Comparison of ENCODE assay signal across 27 mouse cellular contexts in genomic region chr14:104649980-104650379, GRCm38 (mm10).
"Had no signal": no experiment of that assay in that cellular context is flagged by ENCODE, and none has a peak within 500 bp of the region (broad histone marks: within the 10 kb centered on the region; RNA-seq: fewer than 3 reads in every experiment).

No protein-coding gene starts in this region.

- H3K27me3 ChIP-seq: heart, embryonic 13.5 days; heart, embryonic 15.5 days; hindbrain, embryonic 13.5 days; hindbrain, embryonic 15.5 days; kidney, embryonic 15.5 days; limb, embryonic 13.5 days; limb, embryonic 15.5 days; liver, embryonic 12.5 days had no signal

- H3K36me3 ChIP-seq: heart, embryonic 13.5 days; heart, embryonic 15.5 days; hindbrain, embryonic 13.5 days; hindbrain, embryonic 15.5 days; kidney, embryonic 15.5 days; limb, embryonic 13.5 days; limb, embryonic 15.5 days; liver, embryonic 12.5 days had no signal

- H3K4me3 ChIP-seq: heart, adult 2 months; heart, embryonic 13.5 days; heart, embryonic 15.5 days; hindbrain, embryonic 13.5 days; hindbrain, embryonic 15.5 days; kidney, embryonic 15.5 days; limb, embryonic 13.5 days; limb, embryonic 15.5 days; liver, embryonic 12.5 days had no signal

- ATAC-seq: hindbrain, postnatal 0 days; intestine, embryonic 16.5 days; liver, embryonic 12.5 days had no signal

- H3K27ac ChIP-seq: heart, adult 2 months; heart, embryonic 13.5 days; heart, embryonic 15.5 days; hindbrain, embryonic 13.5 days; hindbrain, embryonic 15.5 days; hindbrain, postnatal 0 days; kidney, embryonic 15.5 days; kidney, postnatal 0 days; limb, embryonic 13.5 days; limb, embryonic 15.5 days; liver, embryonic 12.5 days; liver, embryonic 14.5 days had no signal

- H3K4me2 ChIP-seq: heart, embryonic 11.5 days; heart, embryonic 13.5 days; heart, embryonic 15.5 days; hindbrain, embryonic 15.5 days; kidney, embryonic 15.5 days; limb, embryonic 13.5 days; limb, embryonic 15.5 days; liver, embryonic 12.5 days had no signal

- H3K4me1 ChIP-seq: heart, embryonic 13.5 days; heart, embryonic 15.5 days; kidney, embryonic 15.5 days; limb, embryonic 13.5 days; limb, embryonic 15.5 days; liver, embryonic 12.5 days had no signal

- H3K9me3 ChIP-seq: heart, embryonic 13.5 days; heart, embryonic 15.5 days; hindbrain, embryonic 13.5 days; hindbrain, embryonic 15.5 days; kidney, embryonic 15.5 days; limb, embryonic 13.5 days; limb, embryonic 15.5 days; liver, embryonic 12.5 days had no signal

- DNase-seq: gastrocnemius, postnatal 14 days; gastrocnemius, postnatal 36 days; heart, adult 11 months; heart, adult 2 months; heart, postnatal 14 days; heart, postnatal 36 days; kidney, adult 11 months; kidney, adult 2 months; kidney, adult 9 months; kidney, postnatal 14 days; kidney, postnatal 36 days; layer of hippocampus, adult 9-11 months; layer of hippocampus, postnatal 36 days; left cerebral cortex, postnatal 4 days had no signal

- H3K9ac ChIP-seq: heart, embryonic 13.5 days; heart, embryonic 15.5 days; hindbrain, embryonic 13.5 days; hindbrain, embryonic 15.5 days; kidney, embryonic 15.5 days; limb, embryonic 13.5 days; limb, embryonic 15.5 days; liver, embryonic 12.5 days; liver, embryonic 14.5 days had no signal
